Mouse (Mus musculus): ENCODE data around the gene Rbms2.

GRCm38 (mm10) chr10:128089842-128090241, 90.3 kb downstream of the Rbms2 start:
- TF ChIP-seq CHD2 (IDR thresholded peaks at IDR 0.05; ENCODE audit: low read depth, low read length): no peak
- TF ChIP-seq ZC3H11A (IDR thresholded peaks at IDR 0.05; ENCODE audit: borderline replicate concordance, low read depth, low read length): no peak
- TF ChIP-seq MAFK (IDR thresholded peaks at IDR 0.05; ENCODE audit: insufficient read depth, low read depth, low read length): no peak
- TF ChIP-seq HCFC1 (IDR thresholded peaks at IDR 0.05; ENCODE audit: borderline replicate concordance, insufficient read depth, low read length): no peak
- no peak for TF ChIP-seq ZNF384 (IDR thresholded peaks at IDR 0.05; ENCODE audit: low read depth, low read length)

All from ES-E14 (cell line).